Mouse (Mus musculus) ES-E14 (cell line): Measurements from ENCODE around the gene Dctn5. TPM values are rescaled to one million over a fixed set of nuclear protein-coding genes. Genes with fewer than 3 reads are reported as not detected.
"Not testable (repeated sequence)": the region's sequence is repeated elsewhere in the genome, so short reads cannot be mapped to it uniquely, and the experiment has no call there.

Experiments used
- DNase-seq: peaks from one replicate; pipeline ENCODE4 v3.0.0-alpha.2; 2013; ENCODE audit warnings: low read depth, low spot score
- H3K27ac ChIP-seq: 2 replicates; pipeline ENCODE4 v1.5.1; 2012; ENCODE audit warnings: low read depth, mild to moderate bottlenecking, low read length, moderate library complexity, mixed read lengths; ENCODE audit not compliant: poor library complexity, insufficient read depth, severe bottlenecking
- H3K36me3 ChIP-seq: 2 replicates; pipeline ENCODE4 v1.6.1; 2012; ENCODE audit warnings: mild to moderate bottlenecking, low read length, moderate library complexity, mixed read lengths; ENCODE audit not compliant: control insufficient read depth, poor library complexity, insufficient read depth, severe bottlenecking
- H3K4me1 ChIP-seq, 2 experiments: fragments of 150-350 bp in 1 of 2; sonication (generic) in 1 of 2; 2 replicates each; pipeline ENCODE4 v1.6.1; 2012; ENCODE audit warnings: low read length in 2 of 2, mild to moderate bottlenecking in 1 of 2, mixed read lengths in 1 of 2; ENCODE audit not compliant: control insufficient read depth in 2 of 2, insufficient read depth in 2 of 2, poor library complexity in 1 of 2
- H3K4me3 ChIP-seq, 2 experiments: fragments of 150-350 bp in 1 of 2; sonication (generic) in 1 of 2; 2 replicates each; pipeline ENCODE4 v1.5.1; 2012; ENCODE audit warnings: low read length in 2 of 2, low read depth in 1 of 2, mild to moderate bottlenecking in 1 of 2, mixed read lengths in 1 of 2; ENCODE audit not compliant: insufficient read depth in 1 of 2, poor library complexity in 1 of 2, severe bottlenecking in 1 of 2
- H3K9ac ChIP-seq: 2 replicates; pipeline ENCODE4 v1.6.1; 2012; ENCODE audit warnings: low read depth, mild to moderate bottlenecking, low read length, mixed read lengths; ENCODE audit not compliant: poor library complexity, insufficient read depth, severe bottlenecking
- H3K9me3 ChIP-seq: fragments of 150-350 bp; sonication (generic); 2 replicates; pipeline ENCODE4 v1.6.1; 2012; ENCODE audit warnings: low read depth, mild to moderate bottlenecking, low read length; ENCODE audit not compliant: control insufficient read depth, insufficient read depth
- CHD2 ChIP-seq: IDR thresholded peaks from 2 replicates; pipeline ENCODE4 v1.6.1; 2014; ENCODE audit warnings: mild to moderate bottlenecking, low read depth, low read length, inconsistent platforms
- HCFC1 ChIP-seq: IDR thresholded peaks from 2 replicates; pipeline ENCODE4 v1.6.1; 2012; ENCODE audit warnings: low read length, inconsistent platforms, borderline replicate concordance; ENCODE audit not compliant: insufficient read depth
- MAFK ChIP-seq: IDR thresholded peaks from 2 replicates; pipeline ENCODE4 v1.6.1; 2014; ENCODE audit warnings: mild to moderate bottlenecking, low read depth, low read length, inconsistent platforms; ENCODE audit not compliant: insufficient read depth
- ZC3H11A ChIP-seq: IDR thresholded peaks from 2 replicates; pipeline ENCODE4 v1.6.1; 2012; ENCODE audit warnings: low read depth, mild to moderate bottlenecking, inconsistent platforms, low read length, borderline replicate concordance
- ZNF384 ChIP-seq: IDR thresholded peaks from 2 replicates; pipeline ENCODE4 v1.6.1; 2012; ENCODE audit warnings: low read depth, low read length, inconsistent platforms
- in situ Hi-C, 2 experiments: fragments of 600-800 bp; cut with MboI; formaldehyde crosslinking; loops; one replicate each; pipeline ENCODE4 v1.15.1; 2025; ENCODE audit warnings: low sequenced_read_pairs in 2 of 2, inconsistent platforms in 1 of 2; ENCODE audit not compliant: unreplicated experiment in 2 of 2
- total RNA-seq: library from RNA; depleted of rRNA; stranded (reverse); fragments of 300-350 nt; gene quantifications from 2 replicates; pipeline ENCODE4 v1.2.3, GENCODE M21; 2012

Dctn5 gene
- total RNA-seq, 1 experiment, result 46.0 TPM

GRCm38 (mm10) chr7:122099222-122099621, 33.6 kb upstream of the Dctn5 start:
- H3K36me3 ChIP-seq, result peaks cover 26% of the 10 kb centered on the region
- no peak overlapping the region for H3K9ac ChIP-seq
- H3K4me3 ChIP-seq, result no peak overlapping the region
- in situ Hi-C loops, result no loop called here
- DNase-seq, result peak; percentile 59
- no peaks in the 10 kb centered on the region; a peak in 1 of 4 replicates for H3K4me1 ChIP-seq
- no peak overlapping the region for H3K27ac ChIP-seq
- H3K9me3 ChIP-seq, result no peaks in the 10 kb centered on the region
- no peak for TF ChIP-seq ZC3H11A
- no peak for TF ChIP-seq CHD2
- no peak for TF ChIP-seq HCFC1
- no peak for TF ChIP-seq MAFK
- no peak for TF ChIP-seq ZNF384

GRCm38 (mm10) chr7:122101014-122101746, 31.7 kb upstream of the Dctn5 start:
- H3K9me3 ChIP-seq, in situ Hi-C loops, DNase-seq, H3K4me1 ChIP-seq: not testable (repeated sequence)
- Histone ChIP-seq H3K9ac (peak overlapping the region; percentile 85), H3K27ac (peak overlapping the region; percentile 63), H3K4me3 (peak overlapping the region; percentile 76 to 80), H3K36me3 (peaks cover 20% of the 10 kb centered on the region)
- peak; percentile 82 for TF ChIP-seq ZNF384

- Histone ChIP-seq H3K4me1 (no peaks in the 10 kb centered on the region), H3K9ac (peak within 1 kb of the TSS; percentile 85), H3K4me3 (peak within 1 kb of the TSS; percentile 76 to 80), H3K9me3 (no peaks in the 10 kb centered on the region), H3K36me3 (peaks cover 15% of the 10 kb centered on the region), H3K27ac (peak within 1 kb of the TSS; percentile 63)
- peak; percentile 81 for DNase-seq
- in situ Hi-C loops, result no loop called here
- peak; percentile 55; the same call in 1 of the 2 replicates for TF ChIP-seq HCFC1
- no peak for TF ChIP-seq ZC3H11A
Observed at GRCm38 (mm10) chr7:122101747-122102244, 31.0 kb upstream of the Dctn5 start, which contains the start of gene Ndufab1. Gene Ndufab1, minus strand, starts transcription at chr7:122101886.

GRCm38 (mm10) chr7:122108206-122108605, 24.6 kb upstream of the Dctn5 start:
- H3K27ac ChIP-seq, result no peak overlapping the region
- H3K9me3 ChIP-seq, result no peaks in the 10 kb centered on the region
- H3K36me3 ChIP-seq, result peaks cover 19% of the 10 kb centered on the region
- no peak overlapping the region for H3K9ac ChIP-seq
- no peak overlapping the region for H3K4me3 ChIP-seq
- no peak for TF ChIP-seq ZC3H11A
- no peak for TF ChIP-seq CHD2
- no peak for TF ChIP-seq ZNF384
- no peak for TF ChIP-seq HCFC1
- no peak for TF ChIP-seq MAFK
- no peak for DNase-seq
- in situ Hi-C loops, result no loop called here
- H3K4me1 ChIP-seq, result no peaks in the 10 kb centered on the region

- Histone ChIP-seq H3K27ac (no peak overlapping the region), H3K4me1 (no peaks in the 10 kb centered on the region), H3K9me3 (no peaks in the 10 kb centered on the region), H3K36me3 (peaks cover 29% of the 10 kb centered on the region), H3K4me3 (no peak overlapping the region), H3K9ac (no peak overlapping the region)
- no peak for DNase-seq
- TF ChIP-seq CHD2 (no peak), HCFC1 (no peak), ZC3H11A (no peak), ZNF384 (no peak), MAFK (no peak)
- in situ Hi-C loops, result no loop called here
Observed at GRCm38 (mm10) chr7:122123518-122123917, 9.3 kb upstream of the Dctn5 start.
